Mouse (Mus musculus) myocyte (in vitro differentiated cells): ENCODE data around the gene Top2a.

Source experiments
- MYOG ChIP-seq, 3 experiments: IDR thresholded peaks; one replicate each; pipeline ENCODE4 v1.6.1; 2011; ENCODE audit warnings: control low read depth in 2 of 3, low read depth in 2 of 3, mild to moderate bottlenecking in 2 of 3; ENCODE audit not compliant: insufficient read length in 2 of 3, control insufficient read depth in 1 of 3, insufficient read depth in 1 of 3
- POLR2A ChIP-seq: IDR thresholded peaks from one replicate; pipeline ENCODE4 v1.6.1; 2011; ENCODE audit warnings: low read depth, mild to moderate bottlenecking, control low read depth, moderate library complexity; ENCODE audit not compliant: insufficient read length
- TCF12 ChIP-seq: IDR thresholded peaks from one replicate; pipeline ENCODE4 v1.6.1; 2011; ENCODE audit warnings: mild to moderate bottlenecking, control low read depth; ENCODE audit not compliant: poor library complexity, insufficient read depth, severe bottlenecking

- TF ChIP-seq MYOG (IDR thresholded peaks at IDR 0.05; ENCODE audit: control insufficient read depth in 1 of 3, insufficient read depth in 1 of 3, insufficient read length in 2 of 3, low read depth in 2 of 3) (peak in 1 of 3 experiments; percentile 64), POLR2A (no peak), TCF12 (no peak)
Measured at GRCm38 (mm10) chr11:98966499-98967141, 57.4 kb downstream of the Top2a start.
